Mouse (Mus musculus): ENCODE results near the gene Nckap5. TPM values are rescaled to one million over a fixed set of nuclear protein-coding genes. Genes with fewer than 3 reads are reported as not detected.

Nckap5 gene
- polyA plus RNA-seq, 2 experiments: 6.8 to 14.9 TPM

DNA sequence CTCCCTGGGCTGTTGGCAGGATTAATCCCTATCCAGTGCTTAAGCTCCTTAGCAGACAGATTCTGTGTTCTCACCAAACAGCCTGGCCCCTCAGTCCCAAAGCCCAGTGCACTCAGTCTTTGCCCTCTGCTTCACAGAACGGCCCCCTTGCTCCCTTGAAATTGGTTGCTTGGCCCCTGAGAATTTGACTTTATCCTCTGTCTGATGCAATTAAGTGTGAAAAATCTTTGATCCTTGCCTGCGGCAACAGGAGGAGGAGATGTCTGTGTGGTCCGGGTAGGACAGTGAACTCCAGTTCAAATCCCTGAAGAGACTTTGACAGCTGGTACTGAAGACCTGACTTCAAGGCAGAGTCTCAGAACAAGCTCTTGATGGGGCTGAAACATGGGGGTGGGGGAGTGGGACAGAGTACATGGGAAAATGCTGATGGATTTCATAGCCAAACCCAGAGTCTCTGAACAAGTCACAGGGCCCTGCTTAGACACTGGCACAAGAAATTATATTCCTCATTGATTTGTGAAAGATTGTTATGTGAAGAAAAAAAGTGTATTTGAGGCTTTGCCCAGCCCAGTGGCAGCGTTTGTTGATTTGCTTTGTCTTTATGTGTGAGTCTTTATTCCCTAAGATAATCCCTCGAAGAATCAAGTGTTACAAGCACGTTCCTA is 65.0 kb downstream of the Nckap5 start:
- DNase-seq (ENCODE audit: low spot score): no peak
- Histone ChIP-seq H3K27me3 (ENCODE audit: control insufficient read depth, insufficient read depth, low read length) (no peaks in the 10 kb centered on the region), H3K4me2 (replicated peaks; ENCODE audit: low read depth, low read length, severe bottlenecking) (no peak overlapping the region), H3K27ac (replicated peaks; ENCODE audit: low read depth, low read length) (no peak overlapping the region), H3K4me3 (replicated peaks; ENCODE audit: low read length) (no peak overlapping the region), H3K4me1 (ENCODE audit: control insufficient read depth, insufficient read depth, low read length) (no peaks in the 10 kb centered on the region), H3K36me3 (ENCODE audit: control insufficient read depth, insufficient read depth, low read length) (no peaks in the 10 kb centered on the region), H3K9me3 (ENCODE audit: control insufficient read depth, low read length) (no peaks in the 10 kb centered on the region), H3K9ac (ENCODE audit: low read depth, low read length, severe bottlenecking) (no peak overlapping the region)
- TF ChIP-seq POLR2A (IDR thresholded peaks at IDR 0.05; ENCODE audit: borderline replicate concordance, extremely low read depth, insufficient read depth, insufficient read length): no peak
- 56% methylated on average over 6 of the region's 6 CpGs for WGBS
- no peak for ATAC-seq (ENCODE audit: low FRiP score, low read depth)

DNA sequence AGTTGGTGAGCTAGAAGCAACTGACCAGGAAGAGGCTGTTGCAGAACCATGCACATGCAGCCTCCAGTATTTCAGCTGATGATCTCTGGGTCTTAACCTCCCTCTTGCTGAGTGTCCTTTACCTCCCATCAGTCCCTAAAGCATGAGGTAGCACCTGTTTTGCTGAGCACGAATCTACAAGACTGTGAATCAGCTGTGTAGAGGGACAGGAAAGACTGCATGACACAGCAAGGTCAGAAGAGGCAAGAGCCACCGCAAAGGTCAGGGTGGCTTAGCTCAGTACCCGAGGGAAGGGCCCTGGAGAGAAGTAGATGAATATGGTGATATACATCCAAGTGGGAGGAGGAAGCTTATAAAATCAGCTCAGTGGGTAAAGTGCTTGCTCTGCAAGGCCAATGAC is 66.4 kb downstream of the Nckap5 start:
- Histone ChIP-seq H3K9me3 (ENCODE audit: control insufficient read depth, low read length) (no peaks in the 10 kb centered on the region), H3K9ac (ENCODE audit: low read depth, low read length, severe bottlenecking) (no peak overlapping the region), H3K4me1 (ENCODE audit: control insufficient read depth, insufficient read depth, low read length) (no peaks in the 10 kb centered on the region), H3K36me3 (ENCODE audit: control insufficient read depth, insufficient read depth, low read length) (no peaks in the 10 kb centered on the region), H3K4me2 (replicated peaks; ENCODE audit: low read depth, low read length, severe bottlenecking) (no peak overlapping the region), H3K4me3 (replicated peaks; ENCODE audit: low read length) (no peak overlapping the region), H3K27ac (replicated peaks; ENCODE audit: low read depth, low read length) (no peak overlapping the region), H3K27me3 (ENCODE audit: control insufficient read depth, insufficient read depth, low read length) (no peaks in the 10 kb centered on the region)
- DNase-seq (ENCODE audit: low spot score) (no peak), ATAC-seq (ENCODE audit: low FRiP score, low read depth) (no peak)
- no peak for TF ChIP-seq POLR2A (IDR thresholded peaks at IDR 0.05; ENCODE audit: borderline replicate concordance, extremely low read depth, insufficient read depth, insufficient read length)
- 83% methylated on average over 3 of the region's 3 CpGs for WGBS

DNA sequence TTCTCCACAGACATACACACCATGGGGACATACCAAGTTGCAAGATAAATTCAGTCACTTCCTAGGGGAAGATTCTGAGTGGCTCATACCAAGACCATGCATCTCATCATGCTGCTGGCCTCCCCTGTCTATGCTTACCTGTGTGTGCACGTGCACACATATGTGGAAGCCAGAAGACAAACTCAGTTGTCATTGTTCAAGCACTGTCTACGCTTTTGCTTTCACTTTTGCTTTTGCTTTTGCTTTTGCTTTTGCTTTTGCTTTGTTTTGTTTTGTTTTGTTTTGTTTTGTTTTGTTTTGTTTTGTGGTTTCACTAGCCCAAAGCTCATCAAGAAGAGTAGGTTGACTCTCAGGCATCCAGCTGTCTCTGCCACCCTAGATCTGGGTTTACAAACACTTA is 67.4 kb downstream of the Nckap5 start:
- Histone ChIP-seq H3K36me3 (ENCODE audit: control insufficient read depth, insufficient read depth, low read length) (no peaks in the 10 kb centered on the region), H3K9me3 (ENCODE audit: control insufficient read depth, low read length) (no peaks in the 10 kb centered on the region), H3K4me2 (replicated peaks; ENCODE audit: low read depth, low read length, severe bottlenecking) (no peak overlapping the region), H3K27ac (replicated peaks; ENCODE audit: low read depth, low read length) (no peak overlapping the region), H3K9ac (ENCODE audit: low read depth, low read length, severe bottlenecking) (no peak overlapping the region), H3K4me3 (replicated peaks; ENCODE audit: low read length) (no peak overlapping the region), H3K27me3 (ENCODE audit: control insufficient read depth, insufficient read depth, low read length) (no peaks in the 10 kb centered on the region), H3K4me1 (ENCODE audit: control insufficient read depth, insufficient read depth, low read length) (no peaks in the 10 kb centered on the region)
- WGBS: 82% methylated on average over 2 of the region's 2 CpGs
- no peak for ATAC-seq (ENCODE audit: low FRiP score, low read depth)
- no peak for DNase-seq (ENCODE audit: low spot score)
- TF ChIP-seq POLR2A (IDR thresholded peaks at IDR 0.05; ENCODE audit: borderline replicate concordance, extremely low read depth, insufficient read depth, insufficient read length): no peak

DNA sequence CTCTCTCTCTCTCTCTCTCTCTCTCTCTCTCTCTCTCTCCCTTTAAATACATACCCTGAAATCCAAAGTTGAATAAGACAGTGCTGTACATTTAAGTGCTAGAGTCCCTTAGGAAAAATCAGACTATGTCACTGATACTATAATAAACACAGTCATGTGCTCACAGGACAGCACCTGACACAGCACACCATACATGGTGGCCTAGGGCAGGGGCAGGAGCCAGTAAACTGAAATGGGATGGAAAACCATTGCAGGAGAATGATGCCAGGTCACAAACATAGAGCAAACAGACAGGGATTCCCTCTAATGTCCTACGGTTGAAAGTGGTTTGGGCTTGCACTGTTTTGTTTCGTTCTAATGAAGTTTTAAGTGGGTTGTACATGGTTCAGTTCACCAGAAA is 70.2 kb downstream of the Nckap5 start:
- WGBS: 72% methylated on average over 2 of the region's 2 CpGs
- H3K4me2 ChIP-seq (replicated peaks; ENCODE audit: low read depth, low read length, severe bottlenecking): no peak overlapping the region
- H3K4me3 ChIP-seq (replicated peaks; ENCODE audit: low read length): no peak overlapping the region
- H3K9me3 ChIP-seq (ENCODE audit: control insufficient read depth, low read length): no peaks in the 10 kb centered on the region
- DNase-seq (ENCODE audit: low spot score): no peak
- H3K4me1 ChIP-seq (ENCODE audit: control insufficient read depth, insufficient read depth, low read length): no peaks in the 10 kb centered on the region
- H3K36me3 ChIP-seq (ENCODE audit: control insufficient read depth, insufficient read depth, low read length): no peaks in the 10 kb centered on the region
- no peaks in the 10 kb centered on the region for H3K27me3 ChIP-seq (ENCODE audit: control insufficient read depth, insufficient read depth, low read length)
- no peak overlapping the region for H3K9ac ChIP-seq (ENCODE audit: low read depth, low read length, severe bottlenecking)
- TF ChIP-seq POLR2A (IDR thresholded peaks at IDR 0.05; ENCODE audit: borderline replicate concordance, extremely low read depth, insufficient read depth, insufficient read length): no peak
- no peak for ATAC-seq (ENCODE audit: low FRiP score, low read depth)
- H3K27ac ChIP-seq (replicated peaks; ENCODE audit: low read depth, low read length): no peak overlapping the region

- Histone ChIP-seq H3K27me3 (ENCODE audit: control insufficient read depth, insufficient read depth, low read length) (no peaks in the 10 kb centered on the region), H3K4me2 (replicated peaks; ENCODE audit: low read depth, low read length, severe bottlenecking) (no peak overlapping the region), H3K36me3 (ENCODE audit: control insufficient read depth, insufficient read depth, low read length) (no peaks in the 10 kb centered on the region), H3K4me1 (ENCODE audit: control insufficient read depth, insufficient read depth, low read length) (no peaks in the 10 kb centered on the region; the same call in 1 of the 2 replicates), H3K4me3 (replicated peaks; ENCODE audit: low read length) (no peak overlapping the region), H3K9me3 (ENCODE audit: control insufficient read depth, low read length) (no peaks in the 10 kb centered on the region), H3K27ac (replicated peaks; ENCODE audit: low read depth, low read length) (no peak overlapping the region), H3K9ac (ENCODE audit: low read depth, low read length, severe bottlenecking) (no peak overlapping the region)
- no peak for TF ChIP-seq POLR2A (IDR thresholded peaks at IDR 0.05; ENCODE audit: borderline replicate concordance, extremely low read depth, insufficient read depth, insufficient read length)
- DNase-seq (ENCODE audit: low spot score) (no peak), ATAC-seq (ENCODE audit: low FRiP score, low read depth) (no peak)
- WGBS: 44% methylated on average over 5 of the region's 5 CpGs
Observed at GRCm38 (mm10) chr1:126755682-126756081, 74.9 kb downstream of the Nckap5 start.

All from limb, embryonic 14.5 days (tissue).